Mouse (Mus musculus) MEL-GATA-1-ER (cell line): ENCODE measurements around the gene Gsg1.

Experiments
- DNase-seq: peaks from one replicate; pipeline ENCODE4 v3.0.0-alpha.2; 2012; ENCODE audit warnings: low read depth; ENCODE audit errors: extremely low read depth

Gsg1 gene

DNA sequence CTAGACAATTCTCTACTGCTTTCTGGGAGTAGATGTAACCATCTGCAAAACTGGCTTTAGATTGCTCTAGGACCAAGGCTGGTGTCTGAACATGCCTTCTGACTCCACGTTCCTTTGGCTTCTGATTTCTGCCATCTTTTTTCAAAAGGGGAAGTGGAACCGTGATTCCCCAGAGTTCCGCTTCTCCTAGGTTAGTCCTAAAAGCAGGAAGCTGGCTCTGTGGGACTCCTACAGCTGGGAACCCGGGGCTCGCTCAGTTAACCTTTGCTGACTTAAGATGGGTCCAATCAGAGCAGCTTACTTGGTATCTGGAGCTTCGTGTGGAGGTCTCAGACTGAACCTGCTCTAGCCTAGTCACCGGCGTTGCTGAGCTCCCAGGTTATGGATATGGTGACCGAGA is 7.0 kb upstream of the Gsg1 start:
- DNase-seq, result no peak

DNA sequence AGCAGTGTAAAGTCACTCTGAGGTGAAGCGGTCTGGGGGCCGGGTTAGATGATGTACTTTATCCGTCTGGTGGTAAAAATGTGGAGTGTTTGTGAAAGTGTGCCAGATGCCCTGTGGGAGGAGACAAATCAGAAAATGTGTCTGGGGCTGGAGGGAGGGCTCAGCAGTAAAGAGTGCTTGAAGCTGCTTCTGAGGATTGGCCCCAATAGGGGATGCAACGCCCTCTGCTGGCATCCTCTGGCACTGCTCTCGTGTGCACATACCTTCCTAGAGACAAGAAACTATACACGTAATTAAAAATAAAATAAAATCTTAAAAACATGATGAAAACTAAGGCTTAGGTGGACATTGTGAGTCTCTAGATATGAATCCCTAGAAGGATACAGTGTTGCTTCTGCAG is 6.3 kb upstream of the Gsg1 start:
- DNase-seq, result no peak

DNA sequence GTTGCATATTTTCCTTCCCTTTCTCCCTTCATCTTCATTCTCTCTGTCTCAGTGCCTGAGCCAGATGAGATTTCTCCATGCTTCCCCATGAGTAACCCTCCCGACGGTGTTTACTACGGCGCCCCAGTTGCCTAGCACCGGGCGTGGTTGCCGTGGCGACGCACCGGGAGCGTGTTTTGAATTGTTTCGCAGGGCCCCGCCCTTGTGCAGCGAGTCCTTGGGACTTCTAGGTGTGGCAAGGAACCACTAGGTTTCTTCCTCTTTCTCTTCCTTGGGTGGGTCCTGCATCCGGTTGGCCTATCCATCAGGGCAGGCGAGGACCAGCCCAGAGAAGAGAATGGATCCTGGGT is 1.4 kb downstream of the Gsg1 start:
- peak; percentile 10 for DNase-seq

DNA sequence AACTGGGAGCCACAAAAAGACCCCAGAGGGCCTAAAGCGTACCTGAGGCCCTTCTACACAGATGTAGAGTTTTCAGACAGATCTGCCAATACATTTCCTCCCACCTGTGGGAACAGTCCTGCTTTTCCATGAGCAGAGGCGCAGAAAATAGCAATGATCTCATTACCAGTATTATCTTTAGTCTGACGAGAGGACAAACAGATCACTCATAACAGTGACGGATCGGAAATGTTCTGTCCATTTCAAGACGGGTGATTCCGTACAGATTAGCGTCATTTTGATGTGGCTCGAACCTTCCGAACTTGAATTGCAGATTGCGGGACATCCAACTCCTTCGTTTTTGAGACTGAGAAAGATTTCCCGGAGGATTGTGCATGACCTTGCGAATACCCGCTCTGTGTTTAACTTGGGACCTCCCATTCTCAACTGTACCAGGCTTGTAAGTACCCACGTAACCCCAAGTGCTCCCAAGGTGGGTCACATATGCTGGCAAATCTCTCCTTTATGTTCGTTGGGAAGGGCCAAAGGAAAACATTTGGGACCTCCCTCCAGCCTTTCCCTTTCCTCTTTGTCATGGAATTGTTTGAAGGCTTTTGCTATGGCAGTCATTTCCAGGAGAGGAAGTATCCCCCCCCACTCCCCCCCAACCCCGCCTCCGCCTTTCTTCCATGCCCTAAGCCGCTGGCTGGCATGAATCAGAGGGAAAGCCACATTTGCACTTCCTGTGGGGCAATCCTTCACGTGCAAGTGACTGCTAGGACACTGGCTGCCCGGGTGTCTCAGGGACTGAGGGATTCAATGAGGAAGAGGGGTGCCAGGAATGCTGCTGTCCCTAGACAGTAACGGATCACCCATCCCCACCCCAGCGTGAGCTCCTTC is 2.1 kb downstream of the Gsg1 start:
- DNase-seq, result no peak

DNA sequence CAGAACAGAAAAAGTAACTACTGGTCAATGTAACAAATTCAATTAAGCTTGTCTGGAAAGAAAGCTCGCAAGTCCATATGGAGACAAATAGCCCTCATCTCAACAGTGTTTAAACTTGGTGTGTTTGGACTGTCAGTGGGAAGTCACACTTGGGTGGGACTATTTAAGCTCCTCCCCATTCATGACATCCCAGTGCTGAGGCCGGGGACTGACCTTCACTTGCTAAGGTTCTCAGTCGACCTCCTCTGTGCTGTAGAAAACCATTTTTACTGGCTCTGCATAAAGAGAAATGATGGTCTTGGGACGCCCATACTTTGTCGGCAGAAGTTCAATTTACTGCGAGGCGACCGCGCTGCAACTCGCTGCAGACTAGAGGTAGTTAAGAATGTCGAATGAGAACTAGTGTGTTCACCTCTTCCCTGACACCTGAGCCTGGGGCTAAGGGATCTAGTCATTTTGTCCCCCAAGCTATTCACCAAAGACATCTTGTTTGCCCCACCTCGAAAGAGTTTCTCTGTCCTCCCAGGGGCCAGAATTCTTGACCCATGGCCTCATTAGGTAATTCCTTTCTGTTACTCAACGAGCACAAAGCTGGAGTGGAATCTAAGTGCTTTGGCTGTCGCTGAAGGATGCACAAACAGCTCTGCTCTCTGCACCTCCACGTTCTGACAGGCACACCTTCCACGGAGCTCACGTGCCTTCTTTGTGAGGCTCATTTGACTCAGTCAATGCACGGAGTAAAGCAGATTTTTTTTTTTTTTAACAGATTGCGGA is 3.0 kb downstream of the Gsg1 start:
- DNase-seq, result no peak

DNA sequence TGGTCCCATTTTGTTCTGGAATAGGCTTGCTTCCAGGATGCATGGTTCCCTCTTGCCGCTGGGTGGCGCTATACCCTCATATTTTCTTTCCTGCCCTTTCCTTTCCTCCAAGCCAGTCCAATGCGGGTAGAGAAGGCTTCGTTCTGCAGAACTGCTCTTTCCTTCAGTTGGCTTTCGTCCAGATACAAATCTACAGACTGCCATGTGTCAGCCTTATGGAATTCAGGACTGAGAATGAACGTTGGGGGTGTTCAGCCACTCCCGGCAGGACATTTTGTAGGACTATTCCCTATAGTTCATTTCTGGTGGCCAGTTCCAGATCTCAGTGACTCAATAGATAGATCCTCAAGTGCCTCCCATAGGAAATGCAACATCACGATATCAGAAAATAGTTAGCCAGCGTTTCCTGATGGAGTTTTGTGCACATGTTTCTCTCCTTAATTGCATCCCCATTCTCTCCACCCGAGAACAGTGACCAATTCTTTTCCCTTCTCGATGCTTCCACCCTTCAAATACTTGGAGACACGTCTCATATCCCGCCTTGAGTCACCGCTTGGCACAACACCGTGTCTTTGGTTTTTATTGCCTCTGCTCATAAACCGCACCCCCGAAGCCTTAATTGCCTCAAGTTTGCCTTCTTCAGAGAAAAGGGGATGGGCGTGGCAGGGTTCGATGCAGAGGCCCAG is 4.2 kb downstream of the Gsg1 start:
- peak; percentile 20 for DNase-seq

DNA sequence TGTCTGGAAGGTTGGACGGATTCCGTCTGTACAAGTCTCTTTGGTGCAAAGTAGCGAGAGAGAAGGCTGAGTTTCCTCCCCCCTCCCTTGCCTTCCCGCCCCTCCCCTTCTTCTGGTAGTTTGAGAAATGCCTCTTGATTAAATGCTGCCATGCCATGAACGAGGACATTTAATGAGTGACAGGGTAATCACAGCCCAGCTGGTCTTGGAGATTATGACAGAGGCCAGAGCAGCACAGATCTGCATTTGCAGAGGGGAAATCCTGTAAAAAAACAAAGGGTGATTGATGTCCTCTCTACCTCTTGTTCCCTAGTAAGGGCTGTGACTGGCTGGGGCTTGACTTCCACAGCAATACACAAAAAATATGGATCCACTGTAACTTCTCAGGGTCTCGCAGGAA is 6.3 kb downstream of the Gsg1 start:
- DNase-seq, result no peak

DNA sequence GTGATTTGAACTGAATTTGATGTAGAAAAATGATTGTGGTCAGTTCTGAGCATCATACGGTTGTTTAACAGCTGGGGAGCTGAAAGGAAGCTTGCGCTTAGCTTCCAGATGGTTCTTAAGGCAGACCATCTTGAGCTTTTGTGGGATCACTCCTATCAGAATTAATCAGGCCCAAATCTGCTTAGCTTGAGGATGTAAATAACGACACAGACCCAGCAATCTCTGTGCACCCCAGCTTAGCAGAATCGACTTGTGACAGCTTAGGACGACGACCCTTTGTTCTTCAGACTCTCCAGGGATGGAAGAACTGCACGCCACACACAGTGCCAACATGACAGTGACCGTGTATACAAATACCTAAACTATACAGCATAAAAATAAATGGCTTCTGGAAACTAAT is 8.6 kb downstream of the Gsg1 start:
- DNase-seq, result no peak

DNA sequence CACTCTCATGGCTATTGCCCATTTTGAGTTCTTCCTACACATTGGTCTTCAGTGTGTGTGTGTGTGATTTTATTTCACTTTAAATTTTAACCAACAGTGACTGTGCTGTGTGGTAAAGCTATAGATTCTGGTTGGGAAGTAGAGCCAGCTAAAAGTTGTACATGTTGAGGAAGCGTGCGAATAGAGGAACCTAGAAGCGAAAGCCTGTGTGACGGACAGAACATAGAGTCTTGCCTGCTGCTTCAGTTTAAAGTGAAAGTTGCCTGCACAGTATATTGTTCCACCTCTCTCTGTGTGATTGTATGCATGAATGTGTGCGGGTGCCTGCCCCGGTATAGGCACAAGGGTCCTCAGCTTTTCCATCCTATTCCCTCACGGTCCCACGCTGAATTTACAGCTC is 13.8 kb downstream of the Gsg1 start:
- no peak for DNase-seq

DNA sequence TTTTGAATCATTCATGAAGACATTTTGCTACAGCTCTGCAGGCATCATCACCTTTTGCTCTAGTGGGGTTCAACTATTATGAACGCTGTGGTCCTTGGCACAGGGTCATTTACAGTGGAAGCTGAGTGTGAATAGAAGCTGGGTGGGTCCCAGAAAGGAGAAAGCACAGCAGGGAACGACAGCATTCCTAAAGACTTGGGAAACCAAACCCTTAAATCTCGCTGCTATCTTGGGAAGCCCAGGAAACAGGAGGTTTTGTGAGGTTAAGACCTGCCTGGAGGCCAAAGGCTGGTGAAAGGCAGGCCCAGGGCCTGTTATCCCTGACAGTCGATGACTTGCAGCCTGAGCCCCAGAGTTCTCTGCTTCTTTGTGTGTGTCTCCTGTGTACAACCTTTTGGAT is 15.9 kb downstream of the Gsg1 start:
- no peak for DNase-seq

DNA sequence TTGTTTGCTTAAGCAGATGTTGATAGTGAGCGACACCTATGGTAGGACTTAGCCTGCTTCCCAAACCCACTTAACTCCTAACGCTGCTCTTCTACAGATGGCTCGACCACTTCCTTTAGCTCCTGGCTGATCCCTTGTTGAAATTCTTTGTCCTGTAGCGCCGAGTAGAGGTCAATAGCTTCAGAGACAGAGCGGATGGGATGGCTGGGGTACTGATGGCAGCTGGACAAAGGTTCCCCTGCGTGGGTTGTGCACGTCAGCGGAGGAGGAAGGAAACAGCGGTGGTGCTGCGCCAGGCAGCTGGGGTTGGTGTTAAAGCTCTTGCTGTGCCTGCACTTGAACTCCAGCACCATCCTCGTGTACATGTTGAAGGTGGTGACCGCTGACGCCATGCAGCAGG is 16.8 kb downstream of the Gsg1 start:
- DNase-seq, result no peak

DNA sequence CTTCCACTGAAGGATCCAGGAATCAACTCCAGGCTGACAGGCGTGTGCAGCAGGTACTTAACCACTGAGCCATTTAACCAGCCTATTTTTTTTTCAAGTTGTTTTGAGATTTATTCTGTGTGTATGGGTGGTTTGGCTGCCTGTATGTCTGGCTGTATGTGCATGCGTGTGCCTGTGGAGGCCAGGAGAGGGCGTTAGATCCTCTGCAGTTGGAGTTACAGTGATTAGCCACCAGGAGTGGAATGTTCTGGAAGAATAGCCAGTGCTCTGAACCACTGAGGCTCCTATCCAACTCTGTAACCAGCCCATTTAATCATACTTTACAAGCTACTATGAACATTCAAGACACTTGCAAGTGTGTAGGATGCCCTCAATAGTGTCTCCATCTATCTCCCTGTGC is 17.6 kb downstream of the Gsg1 start:
- no peak for DNase-seq

DNA sequence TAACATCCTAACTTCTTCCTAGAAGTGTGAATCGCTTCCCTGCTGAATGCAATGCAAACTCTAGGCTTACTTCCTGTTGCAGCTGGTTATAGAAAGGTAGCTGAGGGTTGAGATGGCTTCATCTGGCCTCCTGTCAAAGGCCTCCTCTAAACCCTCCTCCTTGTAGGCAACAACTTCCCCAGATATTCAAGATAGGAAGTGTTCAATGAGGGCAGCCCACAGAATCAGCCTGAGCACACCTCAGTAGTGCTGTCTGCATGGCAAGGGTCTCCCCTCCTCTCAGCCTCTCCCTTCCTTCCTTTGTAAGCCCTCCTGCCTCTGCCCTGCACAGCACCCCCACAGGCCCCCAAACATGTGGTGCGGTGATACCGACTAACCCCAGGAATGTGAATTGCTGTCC is 18.4 kb downstream of the Gsg1 start:
- DNase-seq, result no peak

DNA sequence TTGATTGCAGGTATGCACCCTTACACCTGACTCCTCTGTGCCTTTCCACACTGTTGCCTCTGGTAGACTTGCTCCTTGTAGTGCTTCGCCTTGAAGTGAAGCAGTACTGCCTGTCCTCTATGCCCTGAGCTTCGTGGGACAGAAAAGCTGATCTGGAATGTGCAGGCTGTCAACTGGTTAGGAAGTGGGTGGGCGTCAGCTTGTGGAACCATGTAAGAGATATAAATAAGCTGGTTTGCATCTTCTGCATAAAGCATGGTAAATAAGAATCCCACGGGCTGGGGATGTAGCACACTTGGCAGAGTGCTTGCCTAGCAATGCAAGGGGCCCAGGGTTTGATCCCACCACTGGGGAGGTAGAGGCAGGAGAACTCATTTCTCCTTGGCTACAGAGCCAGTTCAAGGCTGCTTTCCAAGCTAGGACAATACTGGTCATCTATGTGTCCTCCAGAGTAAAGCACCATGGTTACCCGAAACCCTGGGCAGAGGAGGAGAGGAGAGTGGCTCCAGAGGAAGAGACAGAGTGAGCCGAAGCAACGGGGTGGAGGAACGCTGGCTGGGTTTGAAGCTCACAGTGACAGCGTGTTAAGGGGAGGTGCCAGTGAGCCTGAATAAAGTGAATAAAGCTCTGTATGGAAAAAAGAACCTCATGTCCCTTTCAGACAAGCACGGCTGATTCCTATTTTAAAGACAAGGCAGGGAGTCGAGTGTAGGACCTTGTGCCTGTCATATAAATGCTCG is 21.5 kb downstream of the Gsg1 start:
- DNase-seq, result no peak

DNA sequence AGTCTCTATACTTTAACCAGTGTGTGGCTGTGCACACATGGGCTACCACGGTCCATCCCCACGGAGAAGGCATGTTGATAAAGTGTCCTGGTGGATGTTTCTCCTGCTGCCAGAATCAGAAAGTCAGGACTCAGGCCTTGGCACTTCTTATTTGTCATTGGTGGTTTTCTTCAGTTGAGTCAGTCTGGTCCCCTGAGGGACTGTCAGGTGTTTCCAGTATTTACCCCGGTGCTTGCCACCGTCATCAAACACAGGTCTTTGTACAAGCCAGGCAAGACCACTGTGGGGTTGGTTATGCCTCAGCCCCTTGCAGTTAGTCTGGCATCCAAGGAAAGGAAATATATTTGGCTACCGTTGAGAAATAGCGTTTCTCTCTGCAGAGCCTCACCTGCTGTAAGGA is 23.6 kb downstream of the Gsg1 start:
- DNase-seq, result no peak

DNA sequence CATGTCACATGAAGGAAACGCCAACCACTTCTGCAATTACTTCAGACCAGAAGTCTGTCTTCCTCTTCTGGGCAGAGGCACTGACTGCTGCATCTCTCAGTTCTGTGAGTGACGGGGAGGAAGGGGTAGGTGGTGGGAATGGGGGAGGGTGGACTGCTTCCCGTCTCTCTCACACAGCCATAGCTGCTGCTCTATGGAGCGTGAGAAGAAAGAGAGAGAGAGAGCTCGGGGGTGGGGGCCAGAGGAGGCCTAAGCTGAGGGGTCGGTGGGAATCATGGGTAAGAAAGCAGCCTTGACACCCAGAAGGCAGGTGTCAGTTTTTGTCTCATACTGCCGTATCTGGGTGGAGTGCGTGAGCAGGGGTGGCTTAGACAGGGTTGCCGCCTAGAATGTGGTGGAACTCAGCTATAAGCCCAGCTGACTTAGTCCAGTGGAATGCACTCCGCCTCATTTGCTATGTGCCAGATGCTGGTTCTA is 25.6 kb downstream of the Gsg1 start:
- no peak for DNase-seq

DNA sequence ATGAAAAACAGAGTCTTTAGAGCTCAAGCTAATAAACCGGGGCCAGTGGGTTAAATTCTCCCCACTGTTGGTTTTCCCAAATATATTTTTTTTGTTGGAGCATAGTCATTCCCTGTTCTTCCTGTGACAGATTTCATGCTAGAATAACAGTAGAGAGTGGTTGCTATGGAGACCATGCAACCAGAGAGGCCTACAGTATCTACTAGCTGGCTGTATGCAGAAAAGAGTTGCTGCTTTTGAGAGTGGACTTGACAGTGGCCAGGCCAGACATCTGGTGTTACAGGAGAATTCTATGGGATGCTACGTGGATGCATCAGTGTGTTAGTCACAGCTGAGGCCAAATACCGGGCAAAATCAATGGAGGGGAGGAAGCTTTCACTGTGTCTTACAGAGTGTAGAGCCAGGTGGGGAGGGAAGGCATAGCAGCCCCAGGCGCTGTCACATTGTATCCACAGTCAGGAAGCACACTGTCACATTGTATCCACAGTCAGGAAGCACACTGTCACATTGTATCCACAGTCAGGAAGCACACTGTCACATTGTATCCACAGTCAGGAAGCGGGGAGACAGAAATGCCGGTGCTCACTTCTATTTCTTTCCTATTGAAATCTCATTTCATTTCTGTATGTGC is 30.2 kb downstream of the Gsg1 start:
- DNase-seq, result no peak

DNA sequence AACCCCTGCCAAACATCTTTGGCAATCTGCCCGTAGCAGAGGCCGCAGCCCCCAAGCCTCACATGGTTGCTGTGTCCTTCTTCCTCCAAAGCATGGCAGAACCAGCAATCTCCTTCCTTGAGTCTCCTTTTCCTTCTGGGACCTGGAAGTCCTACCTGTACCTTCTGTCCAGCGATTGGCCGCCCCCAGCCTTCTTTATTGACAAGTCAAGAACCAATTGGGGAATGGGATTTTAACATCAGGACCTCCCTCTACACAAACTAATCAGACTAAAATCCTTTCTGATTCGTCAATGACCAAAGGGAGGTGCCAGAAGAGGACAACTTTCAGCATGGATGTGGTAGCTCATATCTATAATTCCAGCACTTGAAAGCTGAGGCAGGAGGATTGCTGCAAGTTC is 34.2 kb downstream of the Gsg1 start:
- DNase-seq, result no peak

DNA sequence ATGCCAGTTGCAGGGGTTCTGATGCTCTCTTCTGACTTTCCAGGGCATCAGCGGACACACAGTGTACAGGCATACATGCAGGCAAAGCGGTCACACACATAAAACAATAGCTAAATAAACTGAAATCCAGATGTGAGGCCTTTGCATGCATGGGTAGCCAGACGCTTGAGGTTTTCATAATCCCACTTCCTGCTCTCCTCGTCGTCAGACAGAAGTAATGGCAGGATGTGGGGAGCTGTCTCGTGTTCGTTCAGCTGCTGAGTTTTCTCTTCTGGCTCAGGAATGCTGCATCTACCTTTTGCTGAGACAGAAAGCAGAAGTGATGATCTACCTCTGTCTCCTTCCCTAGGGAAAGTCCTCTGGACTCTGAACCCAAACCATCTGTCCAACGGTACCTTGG is 35.8 kb downstream of the Gsg1 start:
- DNase-seq, result no peak

DNA sequence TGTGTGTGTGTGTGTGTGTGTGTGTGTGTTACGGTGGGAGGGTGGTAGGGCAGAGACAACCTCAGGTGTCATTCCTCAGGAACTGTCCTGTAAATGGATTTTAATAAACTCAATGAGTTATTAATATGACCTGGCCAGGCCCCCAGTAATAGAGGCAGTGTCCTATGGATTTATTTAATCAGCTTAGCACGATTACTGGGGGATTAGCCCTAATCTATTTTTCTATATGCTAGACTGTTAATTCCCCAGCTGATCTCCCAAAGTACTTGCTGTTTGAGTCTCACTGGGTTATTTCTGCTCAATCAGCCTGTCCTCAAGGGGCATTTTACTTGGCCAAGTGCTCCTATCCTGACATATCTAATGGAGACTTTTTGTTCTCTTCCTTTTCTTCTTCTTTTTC is 41.5 kb downstream of the Gsg1 start:
- no peak for DNase-seq

DNA sequence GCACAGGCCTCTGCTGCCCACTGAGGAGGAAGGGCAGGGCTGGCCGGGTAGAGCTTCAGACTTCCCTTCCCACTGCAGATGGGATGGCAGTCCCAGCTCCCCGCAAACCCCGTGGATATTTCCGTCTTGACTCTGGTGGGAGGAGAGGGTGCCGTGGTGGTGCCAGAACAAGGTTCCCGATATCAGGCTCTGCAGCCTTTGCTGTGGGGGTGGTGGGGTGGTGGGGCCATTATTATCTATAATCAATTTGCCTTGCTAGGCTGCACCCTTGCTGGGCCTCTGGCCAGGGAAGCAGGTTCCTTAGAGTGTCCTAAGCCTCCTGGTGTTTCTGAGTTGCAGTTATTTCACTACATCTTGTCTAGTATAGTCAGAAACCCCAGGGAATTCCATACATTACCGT is 43.0 kb downstream of the Gsg1 start:
- DNase-seq, result no peak
